Mouse (Mus musculus) adrenal gland, postnatal 14 days (tissue): ENCODE measurements around the gene Nrm. TPM values are rescaled to one million over a fixed set of nuclear protein-coding genes. Genes with fewer than 3 reads are reported as not detected.
A peak's percentile ranks its signal among the peaks of the same experiment; 100 is the strongest.

Experiments used
- DNase-seq: peaks from one replicate; pipeline ENCODE4 v3.0.0; 2021; ENCODE audit warnings: mixed read lengths
- total RNA-seq: library from RNA; stranded (reverse); gene quantifications from 2 replicates; pipeline ENCODE4 v1.2.3, GENCODE M21; 2021

Nrm gene
- total RNA-seq, 1 experiment from 2014 or later = 10.6 TPM

- peak; percentile 62 for DNase-seq
Measured at GRCm38 (mm10) chr17:35866911-35867890, 6.1 kb downstream of the Nrm start.

- DNase-seq = peak; percentile 58
Measured at GRCm38 (mm10) chr17:35868165-35868820, 7.2 kb downstream of the Nrm start.

DNA sequence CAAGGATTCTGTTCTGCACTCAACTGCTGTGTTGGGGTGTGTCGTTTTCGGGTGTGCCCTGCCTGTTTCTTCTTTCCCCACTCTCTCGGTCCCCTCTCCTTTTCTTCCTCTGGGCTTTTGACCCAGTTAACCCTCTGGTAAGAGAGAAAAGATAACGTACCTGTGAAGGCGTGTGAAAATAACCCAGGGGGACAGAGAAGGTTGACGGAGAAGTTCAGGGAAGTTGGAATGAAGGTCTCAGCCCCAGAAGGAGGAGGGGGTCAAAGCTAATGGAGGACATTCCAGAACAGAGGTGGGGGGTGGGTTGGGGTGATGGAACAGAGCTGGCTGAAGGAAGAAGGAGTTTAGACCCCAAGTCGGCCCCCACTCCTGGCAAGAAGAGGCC lies 7.8 kb downstream of the Nrm start:
- no peak for DNase-seq

DNA sequence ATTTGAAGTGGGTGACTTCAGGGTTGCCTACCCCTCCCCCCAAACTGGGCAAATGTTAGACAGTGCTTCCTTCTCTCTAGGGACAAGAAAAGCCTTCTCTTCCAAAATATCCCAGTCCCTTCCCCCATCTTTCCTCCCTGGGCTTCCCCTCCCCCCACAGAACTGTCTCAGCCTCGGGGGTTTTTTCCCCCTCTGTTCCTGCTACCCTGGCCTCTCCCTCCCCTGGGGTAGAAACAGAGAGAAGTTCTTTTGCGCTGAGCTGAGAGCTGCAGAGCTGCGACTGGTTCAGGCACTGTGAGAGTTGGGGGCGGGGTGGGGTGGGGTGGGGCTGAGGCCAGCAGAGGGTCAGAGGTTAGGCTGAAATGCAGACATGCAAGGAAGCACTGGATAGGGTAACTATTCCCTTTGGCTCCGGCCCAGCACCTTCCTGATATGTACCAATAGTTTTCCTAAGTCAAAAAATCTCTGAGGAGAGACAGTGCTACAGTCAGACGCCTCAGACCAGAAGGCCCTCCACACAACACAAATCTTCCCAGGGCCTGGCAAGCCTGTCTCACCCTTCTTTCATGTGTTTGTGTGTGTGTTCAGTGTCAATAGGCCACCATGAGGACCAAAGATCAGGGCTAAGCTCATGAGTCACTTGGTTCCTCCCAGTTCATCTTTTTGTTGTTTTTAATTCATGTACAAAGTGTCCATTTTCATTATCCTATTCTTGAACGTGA lies 8.4 kb downstream of the Nrm start:
- peak; percentile 67 for DNase-seq

DNA sequence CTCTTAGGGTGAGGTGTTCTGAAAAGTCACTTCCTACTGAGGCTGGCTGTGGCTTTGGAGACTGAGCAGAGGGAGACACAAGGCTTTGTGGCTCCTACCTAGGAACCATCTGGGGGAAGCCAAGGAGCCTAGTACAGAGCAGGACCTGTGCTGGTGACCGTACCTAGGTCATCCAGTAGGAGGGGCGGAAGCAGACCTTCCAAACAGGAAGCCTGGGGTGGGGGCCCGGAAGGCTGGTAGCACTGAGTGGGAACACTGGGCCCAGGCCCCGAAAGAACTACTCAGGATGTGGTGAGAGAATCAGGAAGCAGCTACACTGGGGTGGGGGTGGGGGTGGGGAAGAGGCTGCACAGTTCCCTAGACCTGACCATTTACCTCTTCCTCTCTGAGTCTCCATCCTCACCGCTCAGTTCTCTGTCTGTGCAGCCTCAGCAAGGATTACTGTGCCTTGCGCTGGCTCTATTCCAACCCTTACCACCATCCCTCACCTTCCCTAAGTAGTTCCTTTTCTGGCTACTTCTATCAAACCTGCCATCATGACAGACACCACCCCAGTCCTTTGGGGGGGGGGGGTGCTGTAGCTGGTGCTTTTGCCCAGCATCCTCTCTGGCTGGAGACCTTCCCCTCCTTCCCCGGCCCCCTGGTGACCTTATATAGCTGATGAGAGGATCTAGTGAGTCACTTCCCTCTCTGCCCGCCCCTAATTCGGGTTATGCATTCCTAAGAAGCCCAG lies 9.2 kb downstream of the Nrm start:
- peak; percentile 77 for DNase-seq

GRCm38 (mm10) chr17:35870884-35871696 lies 10.0 kb downstream of the Nrm start:
- DNase-seq = peak; percentile 70

DNA sequence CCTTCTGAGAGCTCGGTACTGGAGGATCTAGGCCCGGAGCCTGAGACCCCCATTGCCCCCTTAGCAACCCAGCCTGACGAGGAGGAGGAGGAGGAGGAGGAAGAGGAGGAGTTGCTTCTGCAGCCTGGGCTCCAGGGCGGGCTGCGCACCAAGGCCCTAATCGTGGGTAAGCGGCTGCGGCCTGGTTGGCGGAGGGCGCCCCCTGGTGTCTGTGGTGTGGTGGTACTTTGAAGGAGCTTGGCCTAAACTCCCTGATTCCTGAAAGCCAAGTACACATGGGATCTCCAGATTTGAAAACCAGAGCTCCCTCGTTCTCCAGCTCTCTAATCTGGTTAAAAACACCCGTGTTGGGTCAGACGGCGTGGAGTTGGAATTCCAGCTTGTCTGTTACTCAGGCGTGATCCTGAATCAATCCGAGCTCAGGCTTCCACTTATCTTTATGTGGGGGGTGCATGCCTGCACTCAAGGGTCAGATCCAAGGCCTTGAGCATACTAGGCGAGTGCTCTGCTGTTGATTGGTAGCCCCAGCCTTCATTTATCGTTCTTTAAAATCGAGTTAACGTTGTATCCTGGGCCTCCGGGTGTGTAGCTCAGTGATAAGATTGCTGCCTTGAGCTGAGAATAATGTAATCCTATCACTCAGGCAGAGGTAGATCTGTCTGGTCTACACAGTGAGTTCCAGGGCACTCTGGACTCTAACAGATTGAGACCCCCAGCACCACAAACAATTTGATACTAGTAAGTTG lies 12.8 kb downstream of the Nrm start:
- peak; percentile 95 for DNase-seq

DNA sequence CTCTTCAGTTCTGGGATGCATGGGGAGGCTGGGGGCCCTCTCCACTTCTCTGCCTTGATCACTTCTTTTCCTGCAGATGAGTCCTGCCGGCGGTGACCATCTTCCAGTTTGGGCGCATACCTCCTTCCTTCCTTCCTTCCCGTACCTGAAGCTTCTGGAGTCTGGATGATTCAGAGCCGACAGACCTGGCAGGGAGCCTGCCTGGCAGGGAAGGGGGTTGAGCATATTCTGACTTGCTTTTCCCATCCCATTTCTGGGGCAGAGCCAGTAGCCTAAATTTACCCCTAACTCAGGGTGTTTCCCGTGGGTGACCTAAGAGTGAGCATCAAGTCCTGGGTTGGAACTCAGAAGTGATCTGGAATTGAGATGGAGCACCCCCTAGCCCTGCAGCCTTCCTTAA lies 13.6 kb downstream of the Nrm start:
- DNase-seq = no peak

DNA sequence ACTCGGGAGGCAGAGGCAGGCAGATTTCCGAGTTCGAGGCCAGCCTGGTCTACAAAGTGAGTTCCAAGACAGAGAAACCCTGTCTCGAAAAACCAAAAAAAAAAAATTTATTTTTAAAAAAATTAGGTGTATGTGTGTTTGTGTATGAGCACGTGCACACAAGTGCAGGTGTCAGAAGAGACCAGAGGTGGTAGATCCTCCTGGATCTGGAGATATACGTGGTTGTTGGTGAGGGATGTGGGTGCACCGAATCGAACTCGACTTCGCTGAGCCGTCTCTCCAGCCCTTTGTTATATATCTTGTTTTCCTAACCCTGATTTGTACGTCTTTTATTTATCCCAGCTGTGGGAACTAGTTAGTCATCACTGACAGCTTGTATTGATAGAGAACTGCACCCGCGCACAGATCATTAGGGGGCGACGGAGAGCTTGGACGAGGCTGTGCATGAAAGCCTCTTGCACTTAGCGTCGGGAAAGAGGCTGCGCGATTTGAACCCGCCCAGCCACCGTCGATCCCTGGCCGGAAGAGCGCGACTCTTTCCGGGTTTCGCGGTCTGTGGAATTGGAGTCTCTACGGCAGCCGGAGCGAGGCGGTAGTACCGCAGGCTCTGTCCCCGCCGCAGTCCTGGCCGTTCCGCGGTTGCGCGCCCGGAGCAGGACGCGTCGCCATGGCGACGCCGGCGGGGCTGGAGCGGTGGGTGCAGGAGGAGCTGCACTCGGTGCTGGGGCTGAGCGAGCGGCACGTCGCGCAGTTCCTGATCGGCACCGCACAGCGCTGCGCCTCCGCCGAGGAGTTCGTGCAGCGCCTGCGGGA lies 18.3 kb downstream of the Nrm start, which contains the start of gene Dhx16:
Gene Dhx16 (plus strand): TSS at position 575 of the 813 bp plus-strand sequence.
- peak; percentile 96 for DNase-seq

- no peak for DNase-seq
Measured at GRCm38 (mm10) chr17:35882924-35883323, 21.8 kb downstream of the Nrm start.

GRCm38 (mm10) chr17:35883777-35884176 lies 22.7 kb downstream of the Nrm start:
- DNase-seq = no peak

DNA sequence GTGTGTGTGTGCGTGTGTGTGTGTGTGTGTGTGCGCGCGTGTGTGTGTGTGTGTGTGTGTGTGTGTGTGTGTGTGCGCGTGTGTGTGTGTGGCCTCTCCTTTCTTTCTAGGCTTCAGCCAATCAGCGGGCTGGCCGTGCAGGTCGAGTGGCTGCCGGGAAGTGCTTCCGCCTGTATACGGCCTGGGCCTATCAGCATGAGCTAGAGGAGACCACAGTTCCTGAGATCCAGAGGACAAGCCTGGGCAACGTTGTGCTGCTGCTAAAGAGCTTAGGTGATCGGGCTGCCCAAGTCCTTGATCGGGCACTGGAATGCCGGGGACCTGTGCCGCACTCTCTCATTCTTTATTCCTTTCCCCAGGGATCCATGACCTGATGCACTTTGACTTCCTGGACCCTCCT lies 26.6 kb downstream of the Nrm start:
- DNase-seq = no peak

DNA sequence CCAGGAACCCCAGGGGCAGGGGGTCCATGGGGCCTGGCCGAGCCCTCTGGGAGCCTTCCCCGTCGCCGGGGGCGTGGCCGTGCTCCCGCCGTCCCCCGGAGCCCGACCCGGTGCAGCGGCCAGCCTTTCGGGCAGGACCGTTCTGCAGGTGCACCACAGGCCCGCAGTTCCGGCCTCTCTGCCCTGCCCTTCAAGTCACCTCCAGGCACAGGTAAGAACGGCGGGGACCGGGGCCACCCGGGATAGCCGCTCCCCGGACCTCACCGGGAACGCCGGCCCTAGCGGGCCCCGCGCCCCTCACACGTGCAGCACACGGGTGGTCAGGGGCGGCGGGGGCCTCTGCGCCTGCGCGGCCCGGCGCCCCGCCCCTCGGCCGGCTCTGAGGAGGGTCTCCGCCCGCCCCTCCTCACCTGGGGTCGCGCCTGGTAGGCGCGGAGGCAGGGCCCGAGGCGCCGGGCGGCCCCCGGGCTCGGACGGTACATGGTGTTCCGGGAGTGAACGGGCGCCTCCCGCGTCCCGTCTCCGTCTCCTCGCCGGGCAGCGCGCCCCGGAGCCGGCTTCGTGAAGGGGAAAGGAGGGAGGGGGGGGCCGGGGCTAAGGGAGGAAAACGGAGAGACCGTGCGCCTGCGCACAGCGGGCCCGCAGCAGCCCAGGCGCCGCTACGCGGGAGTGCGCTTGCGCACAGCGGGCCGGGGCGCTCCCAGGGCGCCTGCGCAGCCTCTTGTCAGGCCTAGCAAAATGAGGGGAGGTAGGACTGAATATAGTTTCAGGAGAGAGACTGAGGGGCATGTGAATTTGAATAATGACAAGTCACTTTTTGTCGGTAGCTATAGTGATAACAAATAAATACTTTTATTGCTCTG lies 35.9 kb downstream of the Nrm start, which contains the start of gene 2310061I04Rik:
Gene 2310061I04Rik (minus strand): TSS at position 651 of the 863 bp plus-strand sequence.
- peak; percentile 95 for DNase-seq

DNA sequence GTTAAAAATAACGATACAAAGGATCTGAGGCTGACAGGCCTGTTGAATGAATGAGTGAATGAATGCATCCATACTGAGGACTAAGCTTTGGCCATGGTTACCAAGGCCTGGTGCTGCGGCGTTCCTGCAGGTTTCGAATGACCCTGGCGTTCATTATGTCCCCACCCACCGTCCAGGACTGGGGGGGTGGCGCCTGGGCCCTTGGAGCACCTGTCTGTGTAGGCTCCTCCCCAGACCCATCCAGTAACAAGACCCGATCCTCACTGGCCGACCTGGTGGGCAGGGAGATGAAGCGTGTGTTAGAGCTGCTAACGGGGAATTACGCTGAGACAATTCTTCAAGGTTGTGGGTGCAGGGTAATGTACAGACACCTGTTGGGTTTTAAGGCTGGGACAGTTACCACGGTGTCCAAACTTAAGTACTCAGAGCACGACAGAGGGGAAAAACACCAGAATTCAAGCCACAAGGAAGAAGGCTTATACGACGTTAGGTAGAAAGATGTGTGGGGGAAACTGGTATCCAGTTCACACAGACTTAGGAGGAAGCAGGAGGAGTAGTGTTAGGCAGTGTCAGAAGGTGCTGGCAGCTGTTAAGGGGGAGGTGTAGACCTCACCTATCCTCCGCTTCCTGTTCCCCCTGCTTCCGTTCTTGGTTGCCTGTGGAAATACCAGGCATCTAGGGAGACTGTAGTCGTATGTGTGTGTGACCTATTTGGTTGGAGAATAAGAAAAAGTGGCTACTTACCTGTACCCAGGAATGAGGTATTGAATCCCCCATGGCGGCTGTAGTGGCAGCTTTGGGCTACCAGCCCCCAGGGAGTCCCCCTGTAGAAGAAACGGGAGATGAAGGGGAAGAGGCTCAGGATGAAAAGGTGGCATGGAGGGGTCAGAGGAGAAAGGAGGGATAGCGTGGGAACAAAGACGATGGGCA lies 36.8 kb downstream of the Nrm start:
- peak; percentile 29 for DNase-seq

DNA sequence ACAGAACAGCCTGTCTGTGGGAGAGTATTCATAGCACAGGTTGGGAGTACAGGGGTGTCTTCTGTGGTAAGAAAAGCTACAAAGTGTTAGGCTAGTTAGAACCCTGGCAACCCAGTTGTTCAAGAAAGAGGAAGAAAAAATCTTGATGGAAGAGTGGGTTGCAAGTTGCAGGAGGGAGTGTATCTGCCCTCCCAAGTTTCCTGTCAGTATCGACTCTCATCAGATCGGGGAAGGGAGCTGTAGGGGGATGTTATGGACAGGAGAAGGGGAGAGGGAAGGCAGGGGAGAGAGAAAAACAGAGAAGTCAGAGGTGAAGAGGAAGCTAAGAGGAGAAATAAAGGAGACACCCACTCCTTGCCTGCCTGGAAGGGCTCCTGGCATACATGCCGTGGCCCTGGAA lies 39.5 kb downstream of the Nrm start:
- DNase-seq = no peak

- peak; percentile 65 for DNase-seq
Measured at GRCm38 (mm10) chr17:35903343-35903991, 42.3 kb downstream of the Nrm start.

DNA sequence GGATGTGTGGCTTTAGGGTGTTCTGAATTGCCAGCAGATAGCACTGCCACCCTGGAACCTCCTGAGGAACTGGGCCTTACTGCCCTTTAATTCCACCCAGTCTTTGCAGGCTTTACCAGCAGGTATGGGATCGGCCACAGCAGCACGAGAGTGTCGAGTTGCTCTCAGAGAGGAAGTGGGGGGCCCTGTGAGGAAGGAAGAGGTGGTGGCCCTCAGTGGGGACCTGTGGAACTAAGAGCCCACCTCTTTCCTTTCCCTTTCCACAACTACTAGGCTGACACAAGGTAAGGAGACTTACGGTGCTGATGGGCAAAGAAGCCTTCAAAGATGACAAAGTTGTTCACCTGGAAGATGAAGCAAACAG lies 42.9 kb downstream of the Nrm start:
- DNase-seq = no peak
